Mouse (Mus musculus) midbrain, embryonic 11.5 days (tissue): ENCODE measurements around the gene Ramp1. TPM values are rescaled to one million over a fixed set of nuclear protein-coding genes. Genes with fewer than 3 reads are reported as not detected.

ENCODE experiments used
- ATAC-seq: fragments of 200-750 bp; cut with Nextera tagmentation; 2 replicates; pipeline ENCODE4 v1.8.0; 2017; ENCODE audit warnings: moderate TSS enrichment, moderate library complexity; ENCODE audit not compliant: low FRiP score
- DNase-seq: peaks from one replicate; pipeline ENCODE4 v3.0.0; 2015; ENCODE audit warnings: low spot score; ENCODE audit errors: missing footprints
- H3K27ac ChIP-seq: fragments of 300-500 bp; sonication (generic); 2 replicates; pipeline ENCODE4 v1.5.1; 2014; ENCODE audit warnings: low read depth, low read length
- H3K27me3 ChIP-seq: fragments of 300-500 bp; sonication (generic); 2 replicates; pipeline ENCODE4 v1.6.1; 2014; ENCODE audit warnings: mild to moderate bottlenecking, low read length, moderate library complexity, mixed read lengths; ENCODE audit not compliant: control insufficient read depth, insufficient read depth
- H3K36me3 ChIP-seq: fragments of 300-500 bp; sonication (generic); 2 replicates; pipeline ENCODE4 v1.6.1; 2014; ENCODE audit warnings: mild to moderate bottlenecking, low read length, moderate library complexity, mixed read lengths; ENCODE audit not compliant: control insufficient read depth, insufficient read depth
- H3K4me1 ChIP-seq: fragments of 300-500 bp; sonication (generic); 2 replicates; pipeline ENCODE4 v1.6.1; 2014; ENCODE audit warnings: low read length; ENCODE audit not compliant: control insufficient read depth, insufficient read depth
- H3K4me2 ChIP-seq: fragments of 300-500 bp; sonication (generic); 2 replicates; pipeline ENCODE4 v1.6.1; 2014; ENCODE audit warnings: mild to moderate bottlenecking, moderate library complexity
- H3K4me3 ChIP-seq: fragments of 300-500 bp; sonication (generic); 2 replicates; pipeline ENCODE4 v1.5.1; 2014; ENCODE audit warnings: low read depth, low read length
- H3K9ac ChIP-seq: fragments of 300-500 bp; sonication (generic); 2 replicates; pipeline ENCODE4 v1.6.1; 2014; ENCODE audit warnings: low read length
- H3K9me3 ChIP-seq: fragments of 300-500 bp; sonication (generic); 2 replicates; pipeline ENCODE4 v1.6.1; 2016; ENCODE audit warnings: low read length; ENCODE audit not compliant: control insufficient read depth
- WGBS: fragments of 180-500 bp; shearing (Covaris S2); extraction: QIAGEN DNeasy Blood & Tissue Kit; methylation state at CpG from one replicate; pipeline ENCODE4 v1.1.7; 2014; 5-methylcytosine and 5-hydroxymethylcytosine counted together
- polyA plus RNA-seq: library from polyadenylated mRNA; unstranded; fragments of >200 nt; fragmentation: Nextera tagmentation; extraction: Ambion mirVana; gene quantifications from 2 replicates; pipeline ENCODE4 v1.2.1, GENCODE M21; 2014

The Ramp1 gene
- polyA plus RNA-seq, 1 experiment from 2014 or later, result 0.85 TPM

GRCm38 (mm10) chr1:91179086-91179485, 536 bp upstream of the Ramp1 start:
- Histone ChIP-seq H3K4me2 (no peak overlapping the region), H3K4me3 (no peak overlapping the region), H3K9ac (no peak overlapping the region), H3K27me3 (peaks cover 14% of the 10 kb centered on the region), H3K4me1 (0 out of 2 replicates have a peak, but pooled peaks cover 2% of the 10 kb centered on the region), H3K9me3 (no peaks in the 10 kb centered on the region), H3K27ac (no peak overlapping the region), H3K36me3 (no peaks in the 10 kb centered on the region)
- DNase-seq, result peak; percentile 87
- 39% methylated on average over 5 of the region's 5 CpGs for WGBS
- peak; percentile 48; the same call in 1 of the 2 replicates for ATAC-seq

- 6% methylated on average over 14 of the region's 14 CpGs for WGBS
- DNase-seq, result peak; percentile 87
- 0 out of 2 replicates have a peak, but pooled peaks cover 2% of the 10 kb centered on the region for H3K4me1 ChIP-seq
- peak overlapping the region; percentile 66 for H3K4me2 ChIP-seq
- no peak overlapping the region for H3K27ac ChIP-seq
- no peaks in the 10 kb centered on the region for H3K36me3 ChIP-seq
- ATAC-seq, result no peak
- peak overlapping the region; percentile 44 for H3K9ac ChIP-seq
- H3K27me3 ChIP-seq, result peaks cover 14% of the 10 kb centered on the region
- H3K4me3 ChIP-seq, result peak overlapping the region; percentile 28
- H3K9me3 ChIP-seq, result no peaks in the 10 kb centered on the region
Observed at GRCm38 (mm10) chr1:91180174-91180565, 548 bp downstream of the Ramp1 start.

- Histone ChIP-seq H3K4me1 (0 out of 2 replicates have a peak, but pooled peaks cover 2% of the 10 kb centered on the region), H3K4me3 (no peak overlapping the region), H3K36me3 (no peaks in the 10 kb centered on the region), H3K27me3 (peaks cover 14% of the 10 kb centered on the region), H3K4me2 (no peak overlapping the region), H3K9ac (no peak overlapping the region), H3K9me3 (no peaks in the 10 kb centered on the region), H3K27ac (no peak overlapping the region)
- 79% methylated on average over 6 of the region's 6 CpGs for WGBS
- no peak for DNase-seq
- no peak for ATAC-seq
Observed at GRCm38 (mm10) chr1:91180723-91181122, 1.1 kb downstream of the Ramp1 start.

GRCm38 (mm10) chr1:91181261-91181660, 1.6 kb downstream of the Ramp1 start:
- ATAC-seq, result peak; percentile 55; the same call in 1 of the 2 replicates
- 60% methylated on average over 5 of the region's 5 CpGs for WGBS
- no peak for DNase-seq
- Histone ChIP-seq H3K36me3 (no peaks in the 10 kb centered on the region), H3K27ac (no peak overlapping the region), H3K4me1 (0 out of 2 replicates have a peak, but pooled peaks cover 2% of the 10 kb centered on the region), H3K9ac (no peak overlapping the region), H3K27me3 (peaks cover 14% of the 10 kb centered on the region), H3K4me3 (no peak overlapping the region), H3K9me3 (no peaks in the 10 kb centered on the region), H3K4me2 (no peak overlapping the region)

GRCm38 (mm10) chr1:91181784-91182450, 2.3 kb downstream of the Ramp1 start:
- 0 out of 2 replicates have a peak, but pooled peaks cover 2% of the 10 kb centered on the region for H3K4me1 ChIP-seq
- no peak overlapping the region for H3K4me3 ChIP-seq
- H3K4me2 ChIP-seq, result no peak overlapping the region
- WGBS, result 54% methylated on average over 12 of the region's 12 CpGs
- no peak for DNase-seq
- H3K9ac ChIP-seq, result no peak overlapping the region
- H3K27me3 ChIP-seq, result peaks cover 14% of the 10 kb centered on the region
- H3K9me3 ChIP-seq, result no peaks in the 10 kb centered on the region
- H3K27ac ChIP-seq, result no peak overlapping the region
- ATAC-seq, result no peak
- H3K36me3 ChIP-seq, result no peaks in the 10 kb centered on the region

- no peaks in the 10 kb centered on the region for H3K9me3 ChIP-seq
- 86% methylated on average over 10 of the region's 10 CpGs for WGBS
- H3K9ac ChIP-seq, result no peak overlapping the region
- H3K27ac ChIP-seq, result no peak overlapping the region
- ATAC-seq (no peak), DNase-seq (no peak)
- no peak overlapping the region for H3K4me2 ChIP-seq
- 0 out of 2 replicates have a peak, but pooled peaks cover 2% of the 10 kb centered on the region for H3K4me1 ChIP-seq
- H3K27me3 ChIP-seq, result peaks cover 14% of the 10 kb centered on the region
- no peaks in the 10 kb centered on the region for H3K36me3 ChIP-seq
- H3K4me3 ChIP-seq, result no peak overlapping the region
Observed at GRCm38 (mm10) chr1:91183305-91183704, 3.7 kb downstream of the Ramp1 start.

- 85% methylated on average over 6 of the region's 6 CpGs for WGBS
- H3K9ac ChIP-seq, result no peak overlapping the region
- no peak overlapping the region for H3K4me3 ChIP-seq
- no peak overlapping the region for H3K4me2 ChIP-seq
- H3K27me3 ChIP-seq, result no peaks in the 10 kb centered on the region
- H3K4me1 ChIP-seq, result no peaks in the 10 kb centered on the region
- H3K9me3 ChIP-seq, result no peaks in the 10 kb centered on the region
- DNase-seq (no peak), ATAC-seq (no peak)
- H3K36me3 ChIP-seq, result no peaks in the 10 kb centered on the region
- H3K27ac ChIP-seq, result no peak overlapping the region
Observed at GRCm38 (mm10) chr1:91186677-91187076, 7.1 kb downstream of the Ramp1 start.

GRCm38 (mm10) chr1:91187315-91187714, 7.7 kb downstream of the Ramp1 start:
- H3K27ac ChIP-seq, result no peak overlapping the region
- WGBS, result 93% methylated on average over 5 of the region's 5 CpGs
- no peak overlapping the region for H3K4me2 ChIP-seq
- H3K9me3 ChIP-seq, result no peaks in the 10 kb centered on the region
- ATAC-seq (no peak), DNase-seq (no peak)
- H3K9ac ChIP-seq, result no peak overlapping the region
- H3K36me3 ChIP-seq, result no peaks in the 10 kb centered on the region
- no peaks in the 10 kb centered on the region for H3K4me1 ChIP-seq
- H3K4me3 ChIP-seq, result no peak overlapping the region
- no peaks in the 10 kb centered on the region for H3K27me3 ChIP-seq

- Histone ChIP-seq H3K4me2 (no peak overlapping the region), H3K36me3 (no peaks in the 10 kb centered on the region), H3K27me3 (no peaks in the 10 kb centered on the region), H3K9me3 (no peaks in the 10 kb centered on the region), H3K4me1 (no peaks in the 10 kb centered on the region), H3K27ac (no peak overlapping the region), H3K9ac (no peak overlapping the region), H3K4me3 (no peak overlapping the region)
- ATAC-seq, result no peak
- DNase-seq, result no peak
- 89% methylated on average over 7 of the region's 7 CpGs for WGBS
Observed at GRCm38 (mm10) chr1:91187786-91188640, 8.4 kb downstream of the Ramp1 start.
